Mouse (Mus musculus): ENCODE data around the gene March9. TPM values are rescaled to one million over a fixed set of nuclear protein-coding genes. Genes with fewer than 3 reads are reported as not detected.

The March9 gene
- under 1 TPM in 1 of 2 experiments, not detected in 1; 0.15 TPM for total RNA-seq (2023)

DNA sequence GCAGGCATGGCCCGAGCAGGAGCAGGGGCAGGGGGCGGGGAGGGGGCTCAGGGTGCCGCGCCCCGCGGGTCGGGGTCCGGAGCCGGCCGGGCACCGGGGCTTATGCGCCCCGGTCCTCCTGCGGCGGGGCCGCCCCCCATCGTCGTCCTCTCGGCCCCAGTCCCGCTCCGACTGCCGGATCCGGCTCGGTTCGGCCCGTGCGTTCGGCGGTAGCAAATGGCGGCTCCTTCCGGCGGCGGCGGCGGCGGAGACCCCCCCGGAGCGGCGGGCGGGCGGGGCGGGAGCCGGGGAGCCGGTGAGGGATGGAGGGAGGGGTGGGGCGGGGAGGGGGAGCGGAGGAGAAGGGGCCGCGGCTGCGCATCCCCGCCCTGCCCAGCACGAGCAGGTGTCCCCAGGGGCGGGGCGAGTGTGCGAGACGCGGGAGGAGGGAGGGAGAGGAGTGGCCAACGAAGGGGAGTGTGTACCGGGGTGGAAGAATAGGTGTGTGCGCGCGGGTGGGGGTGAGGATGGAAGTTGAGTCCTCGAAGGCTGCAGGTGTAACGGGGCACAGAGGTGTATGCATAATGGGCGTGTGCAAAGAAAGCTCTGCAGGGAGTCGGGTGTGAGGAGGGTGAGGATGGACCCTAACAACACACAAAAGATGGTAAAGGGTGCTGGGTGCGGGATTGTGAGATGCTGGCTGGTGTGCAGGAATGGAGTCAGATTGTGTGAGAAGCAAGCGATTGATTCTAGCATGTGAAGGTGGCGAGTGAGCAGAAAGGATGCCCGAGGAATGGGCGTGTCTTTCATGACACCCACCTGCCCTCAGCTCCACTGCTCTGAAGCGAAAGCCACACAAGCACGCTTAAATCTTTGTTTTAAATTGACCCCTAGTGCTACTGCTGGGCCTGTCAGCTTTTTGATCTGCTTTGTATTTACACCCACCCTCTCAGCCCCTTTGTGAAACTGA lies at the start of gene March9:
Gene March9, minus strand, starts transcription at position 217 of the 949 bp plus-strand sequence.

GRCm38 (mm10) chr10:127075080-127075479 lies 15.1 kb upstream of the March9 start, which contains the start of gene Agap2:
TSS of gene Agap2 (plus strand) at chr10:127075284.

DNA sequence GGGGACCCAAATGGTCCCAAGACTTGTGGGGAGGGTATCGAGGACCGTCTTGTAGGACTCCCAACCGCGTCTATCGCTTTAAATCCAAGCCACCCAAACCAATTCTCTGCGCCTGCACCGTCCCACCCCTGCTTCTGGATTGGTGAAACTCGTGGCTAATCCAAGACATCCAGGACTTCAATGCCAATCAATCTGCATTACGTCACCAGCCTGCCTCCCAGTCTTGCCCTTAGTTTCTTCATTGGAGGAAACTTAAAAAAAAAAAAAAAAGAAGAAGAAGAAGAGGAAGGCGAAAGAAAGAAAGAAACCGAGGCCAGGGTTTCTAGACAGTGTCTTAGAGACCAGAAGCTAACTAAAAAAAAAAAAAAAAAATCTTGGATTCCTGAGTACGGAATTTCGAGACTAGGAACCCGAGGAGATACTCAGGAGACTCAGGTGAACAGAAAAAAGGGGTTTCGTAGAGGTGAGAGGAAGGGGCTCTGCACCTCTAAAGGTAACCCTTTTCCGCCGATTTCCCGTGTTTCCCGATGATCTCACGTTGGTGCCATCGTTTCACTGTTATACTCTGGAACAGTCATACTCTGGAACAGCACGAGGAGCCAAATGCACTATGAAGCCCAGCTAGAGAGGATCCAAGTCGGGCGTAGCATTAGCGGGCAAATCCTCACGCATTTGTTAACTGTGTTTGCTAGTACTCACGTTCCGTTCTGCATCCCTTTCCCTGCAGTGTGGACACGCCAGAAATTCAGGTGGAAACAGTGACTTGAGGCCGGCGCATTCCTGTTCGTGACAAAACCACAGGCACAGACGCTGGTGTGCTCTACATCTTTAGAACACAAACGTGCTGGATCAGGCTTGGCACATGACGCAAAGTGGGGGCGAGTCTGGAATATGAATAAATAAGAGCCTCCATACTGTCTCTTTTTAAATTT lies 10.5 kb upstream of the March9 start, which contains the start of gene Tspan31:
Gene Tspan31, minus strand, starts transcription at position 75 of the 932 bp plus-strand sequence.

DNA sequence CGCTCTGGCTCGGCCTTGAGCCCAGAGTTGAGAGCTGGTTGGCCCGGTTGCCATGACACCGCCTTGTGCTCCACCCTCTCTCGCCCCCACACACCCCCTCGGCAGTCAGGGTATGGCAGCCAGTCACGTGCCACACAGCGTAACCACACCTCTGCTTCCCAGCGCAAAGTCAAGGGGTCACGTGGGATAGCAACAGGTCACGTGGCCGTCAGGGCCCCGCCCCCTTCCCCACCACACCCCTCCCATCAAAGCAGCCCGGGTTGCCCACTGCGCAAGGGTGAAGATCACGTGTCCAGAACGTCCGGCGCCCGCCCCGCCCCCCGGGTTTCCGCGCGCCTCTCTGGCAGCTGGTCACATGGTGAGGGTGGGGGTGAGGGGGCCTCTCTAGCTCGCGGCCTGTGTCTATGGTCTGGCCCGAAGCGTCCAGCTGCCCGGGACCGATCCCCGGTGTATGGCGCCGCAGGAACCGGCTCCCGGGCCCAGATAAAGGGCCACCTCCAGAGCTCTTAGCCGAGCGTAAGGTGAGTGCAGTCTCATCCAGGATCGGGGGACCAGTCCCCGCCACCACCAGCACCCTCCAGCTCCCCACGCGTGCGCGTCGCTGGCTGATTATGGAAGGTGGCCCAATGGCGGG lies 3.4 kb upstream of the March9 start, which contains the start of gene Cdk4:
Gene Cdk4, plus strand, starts transcription at position 296 of the 634 bp plus-strand sequence.

GRCm38 (mm10) chr10:127047954-127048353 lies 12.0 kb downstream of the March9 start, which contains the start of gene Cyp27b1:
TSS of gene Cyp27b1 (plus strand) at chr10:127048250.

DNA sequence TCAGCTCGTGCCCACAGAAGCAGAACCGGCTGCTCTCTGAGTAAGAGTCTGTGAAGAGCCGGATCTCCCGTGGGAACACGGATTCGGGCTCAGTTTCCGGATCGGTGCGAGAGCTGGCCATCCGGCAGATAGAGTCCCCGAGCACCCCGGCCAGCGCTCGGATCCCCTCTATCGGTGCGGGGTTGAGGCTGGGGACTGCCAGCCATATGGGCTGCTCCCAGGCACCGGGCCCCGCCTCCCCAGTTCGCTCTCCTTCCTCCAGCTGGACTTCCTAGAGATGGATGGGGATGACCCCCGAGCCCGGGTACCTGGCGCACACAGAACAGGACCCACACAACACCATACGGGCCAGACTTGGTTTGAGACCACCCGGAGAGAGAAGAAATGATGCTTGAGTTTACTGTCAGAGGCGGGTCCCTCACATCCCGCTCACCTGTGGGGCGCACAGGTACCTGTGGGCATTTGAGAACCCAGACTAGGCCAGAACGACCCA lies 18.7 kb downstream of the March9 start, which contains the start of the genes Mettl1 and Eef1akmt3:
Gene Mettl1, plus strand, starts transcription at position 141 of the 493 bp plus-strand sequence.
Gene Eef1akmt3, minus strand, starts transcription at position 240 of the 493 bp plus-strand sequence.

GRCm38 (mm10) chr10:127030336-127031296 lies 29.4 kb downstream of the March9 start, which contains the start of gene Tsfm:
TSS of gene Tsfm (minus strand) at chr10:127030840.

Other genes with a start within 250 kb of the March9 start
- 1 to 10 TPM; 4.3 to 5.2 TPM for gene Atp23, start 158.8 kb downstream of the March9 start, total RNA-seq (2023)
- 100 to 1,000 TPM; 124 to 130 TPM for gene Ctdsp2, start 81.5 kb downstream of the March9 start, total RNA-seq (2023)
- gene Avil, start 59.5 kb downstream of the March9 start, total RNA-seq (2023) = under 1 TPM; 0.16 to 0.30 TPM
- gene Tsfm, start 29.3 kb downstream of the March9 start, total RNA-seq (2023) = 10 to 100 TPM; 12.8 to 15.0 TPM
- 1 to 10 TPM; 4.2 to 7.2 TPM for gene Mettl1, start 18.8 kb downstream of the March9 start, total RNA-seq (2023)
- under 1 TPM in 1 of 2 experiments, not detected in 1; 0.30 TPM for gene Eef1akmt3, start 18.7 kb downstream of the March9 start, total RNA-seq (2023)
- not detected for gene Cyp27b1, start 11.9 kb downstream of the March9 start, total RNA-seq (2023)
- 10 to 100 TPM; 74.8 to 91.0 TPM for gene Cdk4, start 3.4 kb upstream of the March9 start, total RNA-seq (2023)
- 10 to 100 TPM; 66.0 to 66.3 TPM for gene Tspan31, start 10.1 kb upstream of the March9 start, total RNA-seq (2023)
- 10 to 100 TPM; 32.9 to 33.7 TPM for gene Agap2, start 15.1 kb upstream of the March9 start, total RNA-seq (2023)
- gene Os9, start 60.9 kb upstream of the March9 start, total RNA-seq (2023) = 100 to 1,000 TPM; 136 to 140 TPM
- gene B4galnt1, start 105.0 kb upstream of the March9 start, total RNA-seq (2023) = 100 to 1,000 TPM; 257 to 262 TPM
- not detected for gene Slc26a10, start 120.5 kb upstream of the March9 start, total RNA-seq (2023)
- under 1 TPM in 1 of 2 experiments, not detected in 1; 0.55 TPM for gene Arhgef25, start 129.9 kb upstream of the March9 start, total RNA-seq (2023)
- 10 to 100 TPM; 24.6 to 28.6 TPM for gene Dtx3, start 135.5 kb upstream of the March9 start, total RNA-seq (2023)
- gene Pip4k2c, start 151.4 kb upstream of the March9 start, total RNA-seq (2023) = 10 to 100 TPM; 20.6 to 21.1 TPM
- 1 to 10 TPM; 2.4 to 3.3 TPM for gene Kif5a, start 203.2 kb upstream of the March9 start, total RNA-seq (2023)
- gene Dctn2, start 206.2 kb upstream of the March9 start, total RNA-seq (2023) = 100 to 1,000 TPM; 111 to 113 TPM
- 100 to 1,000 TPM; 116 to 118 TPM for gene Mbd6, start 228.8 kb upstream of the March9 start, total RNA-seq (2023)